Mouse (Mus musculus): ENCODE measurements around the gene Dnlz. TPM values are rescaled to one million over a fixed set of nuclear protein-coding genes. Genes with fewer than 3 reads are reported as not detected.

The Dnlz gene
- polyA plus RNA-seq, 1 experiment from 2014 or later = 32.2 TPM

GRCm38 (mm10) chr2:26353066-26353980, 1.4 kb upstream of the Dnlz start:
- Histone ChIP-seq H3K4me3 (peak overlapping the region; percentile 92), H3K27ac (replicated peaks) (peak overlapping the region; percentile 98; the same call in 1 of the 2 replicates), H3K4me1 (peaks cover 47% of the 10 kb centered on the region), H3K9me3 (no peaks in the 10 kb centered on the region), H3K36me3 (replicated peaks) (peaks cover 25% of the 10 kb centered on the region), H3K27me3 (replicated peaks; ENCODE audit: low read depth, poor library complexity, severe bottlenecking) (no peaks in the 10 kb centered on the region; the same call in 1 of the 2 replicates)
- no peak for DNase-seq (ENCODE audit: low spot score)
- WGBS = 87% methylated on average over 11 of the region's 11 CpGs

GRCm38 (mm10) chr2:26352291-26352910, 491 bp upstream of the Dnlz start:
- no peaks in the 10 kb centered on the region; the same call in 1 of the 2 replicates for H3K27me3 ChIP-seq (replicated peaks; ENCODE audit: low read depth, poor library complexity, severe bottlenecking)
- DNase-seq (ENCODE audit: low spot score) = no peak
- H3K27ac ChIP-seq (replicated peaks) = peak overlapping the region; percentile 98
- WGBS = 3% methylated on average over 36 of the region's 36 CpGs
- peaks cover 34% of the 10 kb centered on the region for H3K36me3 ChIP-seq (replicated peaks)
- no peaks in the 10 kb centered on the region for H3K9me3 ChIP-seq
- H3K4me1 ChIP-seq = peaks cover 51% of the 10 kb centered on the region
- peak overlapping the region; percentile 92 for H3K4me3 ChIP-seq

GRCm38 (mm10) chr2:26348241-26348640, 3.7 kb downstream of the Dnlz start:
- Histone ChIP-seq H3K27ac (replicated peaks) (peak overlapping the region; percentile 14; the same call in 1 of the 2 replicates), H3K27me3 (replicated peaks; ENCODE audit: low read depth, poor library complexity, severe bottlenecking) (no peaks in the 10 kb centered on the region; the same call in 1 of the 2 replicates), H3K4me3 (no peak overlapping the region), H3K4me1 (peaks cover 45% of the 10 kb centered on the region), H3K9me3 (no peaks in the 10 kb centered on the region), H3K36me3 (replicated peaks) (peaks cover 76% of the 10 kb centered on the region)
- 65% methylated on average over 6 of the region's 6 CpGs for WGBS
- DNase-seq (ENCODE audit: low spot score) = peak; percentile 35

GRCm38 (mm10) chr2:26342609-26343490, 9.1 kb downstream of the Dnlz start:
- H3K9me3 ChIP-seq = no peaks in the 10 kb centered on the region
- no peak overlapping the region for H3K27ac ChIP-seq (replicated peaks)
- no peak overlapping the region for H3K4me3 ChIP-seq
- DNase-seq (ENCODE audit: low spot score) = no peak
- H3K27me3 ChIP-seq (replicated peaks; ENCODE audit: low read depth, poor library complexity, severe bottlenecking) = no peaks in the 10 kb centered on the region
- H3K4me1 ChIP-seq = peaks cover 13% of the 10 kb centered on the region
- H3K36me3 ChIP-seq (replicated peaks) = peaks cover 96% of the 10 kb centered on the region
- WGBS = 76% methylated on average over 11 of the region's 11 CpGs

GRCm38 (mm10) chr2:26342044-26342443, 9.9 kb downstream of the Dnlz start:
- Histone ChIP-seq H3K4me1 (peaks cover 5% of the 10 kb centered on the region; the same call in 1 of the 2 replicates), H3K27me3 (replicated peaks; ENCODE audit: low read depth, poor library complexity, severe bottlenecking) (no peaks in the 10 kb centered on the region), H3K9me3 (no peaks in the 10 kb centered on the region), H3K27ac (replicated peaks) (no peak overlapping the region), H3K36me3 (replicated peaks) (peaks cover 88% of the 10 kb centered on the region), H3K4me3 (no peak overlapping the region)
- WGBS = 90% methylated on average over 10 of the region's 10 CpGs
- no peak for DNase-seq (ENCODE audit: low spot score)

GRCm38 (mm10) chr2:26341510-26341981, 10.4 kb downstream of the Dnlz start:
- no peaks in the 10 kb centered on the region for H3K9me3 ChIP-seq
- H3K27me3 ChIP-seq (replicated peaks; ENCODE audit: low read depth, poor library complexity, severe bottlenecking) = no peaks in the 10 kb centered on the region
- H3K4me1 ChIP-seq = peaks cover 4% of the 10 kb centered on the region; the same call in 1 of the 2 replicates
- H3K27ac ChIP-seq (replicated peaks) = no peak overlapping the region; the same call in 1 of the 2 replicates
- WGBS = 98% methylated on average over 2 of the region's 2 CpGs
- H3K4me3 ChIP-seq = no peak overlapping the region
- H3K36me3 ChIP-seq (replicated peaks) = peaks cover 83% of the 10 kb centered on the region
- no peak for DNase-seq (ENCODE audit: low spot score)

- H3K27me3 ChIP-seq (replicated peaks; ENCODE audit: low read depth, poor library complexity, severe bottlenecking) = no peaks in the 10 kb centered on the region
- peaks cover 59% of the 10 kb centered on the region for H3K36me3 ChIP-seq (replicated peaks)
- peaks cover 4% of the 10 kb centered on the region; the same call in 1 of the 2 replicates for H3K4me1 ChIP-seq
- H3K9me3 ChIP-seq = no peaks in the 10 kb centered on the region
- WGBS = 89% methylated on average over 5 of the region's 5 CpGs
- no peak overlapping the region for H3K27ac ChIP-seq (replicated peaks)
- DNase-seq (ENCODE audit: low spot score) = no peak
- no peak overlapping the region for H3K4me3 ChIP-seq
Observed at GRCm38 (mm10) chr2:26339204-26339551, 12.7 kb downstream of the Dnlz start.

GRCm38 (mm10) chr2:26338302-26339203, 13.4 kb downstream of the Dnlz start:
- Histone ChIP-seq H3K27ac (replicated peaks) (no peak overlapping the region), H3K36me3 (replicated peaks) (peaks cover 53% of the 10 kb centered on the region)
- WGBS = 91% methylated on average over 10 of the region's 13 CpGs

GRCm38 (mm10) chr2:26330702-26331101, 21.2 kb downstream of the Dnlz start:
- WGBS = 43% methylated on average over 6 of the region's 6 CpGs
- no peak overlapping the region for H3K4me3 ChIP-seq
- peaks cover 71% of the 10 kb centered on the region for H3K36me3 ChIP-seq (replicated peaks)
- no peaks in the 10 kb centered on the region for H3K27me3 ChIP-seq (replicated peaks; ENCODE audit: low read depth, poor library complexity, severe bottlenecking)
- H3K27ac ChIP-seq (replicated peaks) = 0 out of 2 replicates have a peak overlapping the region, but pooled peaks have one; percentile 35
- no peak for DNase-seq (ENCODE audit: low spot score)
- peaks cover 13% of the 10 kb centered on the region; the same call in 1 of the 2 replicates for H3K4me1 ChIP-seq
- no peaks in the 10 kb centered on the region for H3K9me3 ChIP-seq

More at GRCm38 (mm10) chr2:26338302-26339203, 13.4 kb downstream of the Dnlz start:
- Histone ChIP-seq H3K4me3 (no peak overlapping the region), H3K9me3 (no peaks in the 10 kb centered on the region), H3K27me3 (replicated peaks; ENCODE audit: low read depth, poor library complexity, severe bottlenecking) (no peaks in the 10 kb centered on the region), H3K4me1 (peaks cover 4% of the 10 kb centered on the region; the same call in 1 of the 2 replicates)
- no peak for DNase-seq (ENCODE audit: low spot score)

GRCm38 (mm10) chr2:26330056-26330468, 21.8 kb downstream of the Dnlz start:
- Histone ChIP-seq H3K4me3 (no peak overlapping the region), H3K36me3 (replicated peaks) (peaks cover 78% of the 10 kb centered on the region), H3K27ac (replicated peaks) (0 out of 2 replicates have a peak overlapping the region, but pooled peaks have one; percentile 35), H3K9me3 (no peaks in the 10 kb centered on the region), H3K27me3 (replicated peaks; ENCODE audit: low read depth, poor library complexity, severe bottlenecking) (no peaks in the 10 kb centered on the region), H3K4me1 (peaks cover 13% of the 10 kb centered on the region; the same call in 1 of the 2 replicates)
- no peak for DNase-seq (ENCODE audit: low spot score)
- 73% methylated on average over 4 of the region's 4 CpGs for WGBS

GRCm38 (mm10) chr2:26329402-26329801, 22.5 kb downstream of the Dnlz start:
- Histone ChIP-seq H3K4me1 (peaks cover 13% of the 10 kb centered on the region; the same call in 1 of the 2 replicates), H3K27me3 (replicated peaks; ENCODE audit: low read depth, poor library complexity, severe bottlenecking) (no peaks in the 10 kb centered on the region), H3K9me3 (no peaks in the 10 kb centered on the region), H3K27ac (replicated peaks) (no peak overlapping the region), H3K36me3 (replicated peaks) (peaks cover 84% of the 10 kb centered on the region), H3K4me3 (no peak overlapping the region)
- 58% methylated on average over 8 of the region's 8 CpGs for WGBS
- peak; percentile 48 for DNase-seq (ENCODE audit: low spot score)

All from embryonic facial prominence, embryonic 10.5 days (tissue).